Mouse (Mus musculus): ENCODE results near the gene Abhd5. TPM values are rescaled to one million over a fixed set of nuclear protein-coding genes. Genes with fewer than 3 reads are reported as not detected.

Abhd5 gene
- total RNA-seq (2023), result 204 and 207 TPM in 2 replicates

DNA sequence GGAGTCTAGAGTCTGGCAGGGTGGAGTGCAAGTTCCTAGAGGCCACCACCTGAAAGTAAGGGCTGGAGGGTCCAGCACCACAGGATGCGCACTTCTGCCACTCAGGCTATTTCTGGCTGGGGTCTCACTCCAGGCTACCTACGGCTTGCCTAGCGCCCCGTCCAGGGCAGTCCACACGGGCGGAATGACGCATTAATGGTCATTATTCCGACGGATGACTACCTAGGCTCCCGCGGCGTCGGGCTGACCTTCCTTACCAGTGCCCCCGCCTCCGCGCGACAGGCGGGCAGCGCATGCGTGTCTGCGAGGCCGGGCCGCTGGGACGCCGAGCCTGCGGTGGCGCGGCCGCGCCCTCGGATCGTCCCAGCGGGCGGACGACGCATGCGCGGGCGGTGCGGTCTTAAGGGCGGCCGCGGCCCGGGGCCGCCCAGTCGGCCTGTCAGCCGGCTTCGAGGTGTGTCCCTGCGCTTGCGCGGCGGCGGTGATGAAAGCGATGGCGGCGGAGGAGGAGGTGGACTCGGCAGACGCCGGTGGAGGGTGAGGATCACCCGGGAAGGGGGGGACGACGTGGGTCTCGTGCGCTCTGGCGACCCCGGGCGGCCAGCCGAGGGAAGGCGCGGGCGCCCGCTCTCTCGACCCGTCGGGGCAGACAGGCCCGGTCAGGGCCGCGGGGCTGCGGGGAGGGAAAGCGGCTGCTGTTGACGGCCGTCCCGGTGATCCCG, at the start of gene Abhd5:
Abhd5 (plus strand) TSS at position 306 of the 722 bp plus-strand sequence.

Other genes starting within 250 kb of the Abhd5 start
- 149 and 159 TPM in 2 replicates for gene Snrk, start 234.3 kb upstream of the Abhd5 start, total RNA-seq (2023)
- 117 and 163 TPM in 2 replicates for gene Ano10, start 57.2 kb upstream of the Abhd5 start, total RNA-seq (2023)